Mouse (Mus musculus) erythroblast, embryonic 14.5 days (primary cell): ENCODE measurements at regions not wholly inside any gene's neighbourhood (a gene's known extent, or its start where the extent isn't known, plus 50 kb on each side); places are given as distances from the start of the nearest gene placed in this dataset.

ENCODE experiments used
- H3K27me3 ChIP-seq: 2 replicates; pipeline ENCODE4 v1.6.1; 2012; ENCODE audit warnings: inconsistent platforms; ENCODE audit not compliant: control insufficient read depth
- H3K36me3 ChIP-seq: 2 replicates; pipeline ENCODE4 v1.6.1; 2012; ENCODE audit warnings: mild to moderate bottlenecking, inconsistent platforms; ENCODE audit not compliant: control insufficient read depth
- H3K4me1 ChIP-seq: 2 replicates; pipeline ENCODE4 v1.6.1; 2012; ENCODE audit warnings: inconsistent platforms; ENCODE audit not compliant: control insufficient read depth
- H3K4me3 ChIP-seq: replicated peaks from 2 replicates; pipeline ENCODE3; 2012; ENCODE audit warnings: moderate library complexity, mild to moderate bottlenecking, inconsistent platforms
- H3K9me3 ChIP-seq: 2 replicates; pipeline ENCODE4 v1.6.1; 2012; ENCODE audit warnings: low read length, inconsistent platforms, mixed read lengths; ENCODE audit not compliant: control insufficient read depth
- GATA1 ChIP-seq: IDR thresholded peaks from 2 replicates; pipeline ENCODE4 v1.6.1; 2012; ENCODE audit warnings: low read length, inconsistent platforms, mixed read lengths
- TAL1 ChIP-seq: IDR thresholded peaks from 3 replicates; pipeline ENCODE4 v1.6.1; 2012; ENCODE audit warnings: low read length, inconsistent platforms, mixed read lengths

GRCm38 (mm10) chr5:50128972-50129371 is 70.2 kb upstream of the Adgra3 start:
- Histone ChIP-seq H3K4me1 (peaks cover 82% of the 10 kb centered on the region), H3K27me3 (no peaks in the 10 kb centered on the region), H3K36me3 (no peaks in the 10 kb centered on the region; the same call in none of the 2 replicates), H3K4me3 (no peak overlapping the region), H3K9me3 (no peaks in the 10 kb centered on the region)
- TF ChIP-seq GATA1 (peak; percentile 71), TAL1 (peak; percentile 49; the same call in 2 of the 3 replicates)

GRCm38 (mm10) chr5:50126594-50126993 is 67.8 kb upstream of the Adgra3 start:
- H3K36me3 ChIP-seq = no peaks in the 10 kb centered on the region; the same call in none of the 2 replicates
- H3K4me3 ChIP-seq = peak overlapping the region; percentile 29
- H3K9me3 ChIP-seq = no peaks in the 10 kb centered on the region
- peaks cover 89% of the 10 kb centered on the region for H3K4me1 ChIP-seq
- TF ChIP-seq TAL1 (no peak), GATA1 (no peak)
- H3K27me3 ChIP-seq = no peaks in the 10 kb centered on the region

- Histone ChIP-seq H3K4me1 (peaks cover 88% of the 10 kb centered on the region), H3K4me3 (peak overlapping the region; percentile 36), H3K9me3 (no peaks in the 10 kb centered on the region), H3K36me3 (no peaks in the 10 kb centered on the region; the same call in none of the 2 replicates), H3K27me3 (no peaks in the 10 kb centered on the region)
- TF ChIP-seq TAL1 = peak; percentile 97
- peak; percentile 95 for TF ChIP-seq GATA1
These were observed 67.4 kb upstream of the Adgra3 start for GRCm38 (mm10) chr5:50126177-50126576.

- TF ChIP-seq TAL1 (no peak), GATA1 (no peak)
- Histone ChIP-seq H3K27me3 (no peaks in the 10 kb centered on the region), H3K4me1 (peaks cover 86% of the 10 kb centered on the region), H3K4me3 (peak overlapping the region; percentile 52), H3K9me3 (no peaks in the 10 kb centered on the region), H3K36me3 (no peaks in the 10 kb centered on the region; the same call in none of the 2 replicates)
These were observed 66.9 kb upstream of the Adgra3 start for GRCm38 (mm10) chr5:50125676-50126075.

- Histone ChIP-seq H3K4me3 (no peak overlapping the region), H3K36me3 (peaks cover 7% of the 10 kb centered on the region), H3K4me1 (peaks cover 77% of the 10 kb centered on the region), H3K9me3 (peaks cover 19% of the 10 kb centered on the region), H3K27me3 (no peaks in the 10 kb centered on the region)
- TF ChIP-seq GATA1 = no peak
- TF ChIP-seq TAL1 = no peak
These were observed 64.0 kb upstream of the Adgra3 start for GRCm38 (mm10) chr5:50122829-50123241.

- Histone ChIP-seq H3K4me1 (peaks cover 48% of the 10 kb centered on the region), H3K9me3 (peaks cover 19% of the 10 kb centered on the region), H3K27me3 (no peaks in the 10 kb centered on the region), H3K4me3 (peak overlapping the region; percentile 30), H3K36me3 (peaks cover 7% of the 10 kb centered on the region)
- TF ChIP-seq TAL1 (no peak), GATA1 (no peak)
These were observed 61.1 kb upstream of the Adgra3 start for GRCm38 (mm10) chr5:50119860-50120259.
